Mouse (Mus musculus): ENCODE results near the gene Mier2. TPM values are rescaled to one million over a fixed set of nuclear protein-coding genes. Genes with fewer than 3 reads are reported as not detected.

The Mier2 gene
- polyA plus RNA-seq, 1 experiment = 40.1 TPM

- Histone ChIP-seq H3K27ac (ENCODE audit: insufficient read depth, low read length) (no peak overlapping the region), H3K9ac (ENCODE audit: low read depth, poor library complexity, severe bottlenecking) (no peak overlapping the region)
- TF ChIP-seq CTCF (IDR thresholded peaks at IDR 0.05; ENCODE audit: low read depth, low read length) = no peak
- TF ChIP-seq POLR2A (IDR thresholded peaks at IDR 0.05; ENCODE audit: insufficient read depth, low read length) = no peak
- no peak for TF ChIP-seq EP300 (IDR thresholded peaks at IDR 0.05; ENCODE audit: insufficient read depth, low read depth, low read length)
These were observed 19.4 kb upstream of the Mier2 start for GRCm38 (mm10) chr10:79574350-79574749.

GRCm38 (mm10) chr10:79573611-79574010 is 18.6 kb upstream of the Mier2 start:
- no peak overlapping the region for H3K4me3 ChIP-seq (ENCODE audit: low read depth, low read length)
- no peaks in the 10 kb centered on the region for H3K27me3 ChIP-seq (ENCODE audit: control insufficient read depth, insufficient read depth, low read length, poor library complexity, severe bottlenecking)
- no peaks in the 10 kb centered on the region for H3K36me3 ChIP-seq (ENCODE audit: control insufficient read depth, insufficient read depth, low read length, poor library complexity, severe bottlenecking)
- no peaks in the 10 kb centered on the region for H3K9me3 ChIP-seq (replicated peaks; ENCODE audit: control insufficient read depth, insufficient read depth, low read length, poor library complexity, severe bottlenecking)
- no peak overlapping the region for H3K27ac ChIP-seq (ENCODE audit: insufficient read depth, low read length)
- no peaks in the 10 kb centered on the region for H3K4me1 ChIP-seq (ENCODE audit: control insufficient read depth, insufficient read depth, low read length)
- no peak overlapping the region for H3K9ac ChIP-seq (ENCODE audit: low read depth, poor library complexity, severe bottlenecking)
- no peak for TF ChIP-seq EP300 (IDR thresholded peaks at IDR 0.05; ENCODE audit: insufficient read depth, low read depth, low read length)
- no peak for TF ChIP-seq CTCF (IDR thresholded peaks at IDR 0.05; ENCODE audit: low read depth, low read length)
- no peak for TF ChIP-seq POLR2A (IDR thresholded peaks at IDR 0.05; ENCODE audit: insufficient read depth, low read length)

More at GRCm38 (mm10) chr10:79574350-79574749, 19.4 kb upstream of the Mier2 start:
- H3K36me3 ChIP-seq (ENCODE audit: control insufficient read depth, insufficient read depth, low read length, poor library complexity, severe bottlenecking) = no peaks in the 10 kb centered on the region
- H3K4me1 ChIP-seq (ENCODE audit: control insufficient read depth, insufficient read depth, low read length) = no peaks in the 10 kb centered on the region
- H3K4me3 ChIP-seq (ENCODE audit: low read depth, low read length) = no peak overlapping the region
- H3K9me3 ChIP-seq (replicated peaks; ENCODE audit: control insufficient read depth, insufficient read depth, low read length, poor library complexity, severe bottlenecking) = no peaks in the 10 kb centered on the region
- H3K27me3 ChIP-seq (ENCODE audit: control insufficient read depth, insufficient read depth, low read length, poor library complexity, severe bottlenecking) = no peaks in the 10 kb centered on the region

GRCm38 (mm10) chr10:79571314-79571713 is 16.3 kb upstream of the Mier2 start:
- Histone ChIP-seq H3K9me3 (replicated peaks; ENCODE audit: control insufficient read depth, insufficient read depth, low read length, poor library complexity, severe bottlenecking) (no peaks in the 10 kb centered on the region), H3K27ac (ENCODE audit: insufficient read depth, low read length) (no peak overlapping the region), H3K4me3 (ENCODE audit: low read depth, low read length) (no peak overlapping the region), H3K36me3 (ENCODE audit: control insufficient read depth, insufficient read depth, low read length, poor library complexity, severe bottlenecking) (no peaks in the 10 kb centered on the region), H3K9ac (ENCODE audit: low read depth, poor library complexity, severe bottlenecking) (no peak overlapping the region), H3K27me3 (ENCODE audit: control insufficient read depth, insufficient read depth, low read length, poor library complexity, severe bottlenecking) (no peaks in the 10 kb centered on the region), H3K4me1 (ENCODE audit: control insufficient read depth, insufficient read depth, low read length) (no peaks in the 10 kb centered on the region)
- TF ChIP-seq POLR2A (IDR thresholded peaks at IDR 0.05; ENCODE audit: insufficient read depth, low read length) (no peak), EP300 (IDR thresholded peaks at IDR 0.05; ENCODE audit: insufficient read depth, low read depth, low read length) (no peak), CTCF (IDR thresholded peaks at IDR 0.05; ENCODE audit: low read depth, low read length) (no peak)

GRCm38 (mm10) chr10:79569921-79570320 is 14.9 kb upstream of the Mier2 start:
- no peaks in the 10 kb centered on the region for H3K27me3 ChIP-seq (ENCODE audit: control insufficient read depth, insufficient read depth, low read length, poor library complexity, severe bottlenecking)
- H3K27ac ChIP-seq (ENCODE audit: insufficient read depth, low read length) = no peak overlapping the region
- no peaks in the 10 kb centered on the region for H3K36me3 ChIP-seq (ENCODE audit: control insufficient read depth, insufficient read depth, low read length, poor library complexity, severe bottlenecking)
- no peaks in the 10 kb centered on the region for H3K4me1 ChIP-seq (ENCODE audit: control insufficient read depth, insufficient read depth, low read length)
- H3K9me3 ChIP-seq (replicated peaks; ENCODE audit: control insufficient read depth, insufficient read depth, low read length, poor library complexity, severe bottlenecking) = no peaks in the 10 kb centered on the region
- no peak overlapping the region for H3K9ac ChIP-seq (ENCODE audit: low read depth, poor library complexity, severe bottlenecking)
- TF ChIP-seq EP300 (IDR thresholded peaks at IDR 0.05; ENCODE audit: insufficient read depth, low read depth, low read length) (no peak), POLR2A (IDR thresholded peaks at IDR 0.05; ENCODE audit: insufficient read depth, low read length) (no peak)
- H3K4me3 ChIP-seq (ENCODE audit: low read depth, low read length) = no peak overlapping the region

GRCm38 (mm10) chr10:79559716-79560115 is 4.7 kb upstream of the Mier2 start:
- no peaks in the 10 kb centered on the region for H3K27me3 ChIP-seq (ENCODE audit: control insufficient read depth, insufficient read depth, low read length, poor library complexity, severe bottlenecking)
- TF ChIP-seq POLR2A (IDR thresholded peaks at IDR 0.05; ENCODE audit: insufficient read depth, low read length) (no peak), EP300 (IDR thresholded peaks at IDR 0.05; ENCODE audit: insufficient read depth, low read depth, low read length) (no peak), CTCF (IDR thresholded peaks at IDR 0.05; ENCODE audit: low read depth, low read length) (no peak)
- no peak overlapping the region for H3K4me3 ChIP-seq (ENCODE audit: low read depth, low read length)
- no peak overlapping the region for H3K27ac ChIP-seq (ENCODE audit: insufficient read depth, low read length)
- no peaks in the 10 kb centered on the region for H3K36me3 ChIP-seq (ENCODE audit: control insufficient read depth, insufficient read depth, low read length, poor library complexity, severe bottlenecking)
- no peaks in the 10 kb centered on the region for H3K4me1 ChIP-seq (ENCODE audit: control insufficient read depth, insufficient read depth, low read length)
- no peak overlapping the region for H3K9ac ChIP-seq (ENCODE audit: low read depth, poor library complexity, severe bottlenecking)
- H3K9me3 ChIP-seq (replicated peaks; ENCODE audit: control insufficient read depth, insufficient read depth, low read length, poor library complexity, severe bottlenecking) = no peaks in the 10 kb centered on the region

- H3K9ac ChIP-seq (ENCODE audit: low read depth, poor library complexity, severe bottlenecking) = no peak overlapping the region
- no peaks in the 10 kb centered on the region for H3K27me3 ChIP-seq (ENCODE audit: control insufficient read depth, insufficient read depth, low read length, poor library complexity, severe bottlenecking)
- H3K36me3 ChIP-seq (ENCODE audit: control insufficient read depth, insufficient read depth, low read length, poor library complexity, severe bottlenecking) = no peaks in the 10 kb centered on the region
- no peaks in the 10 kb centered on the region for H3K4me1 ChIP-seq (ENCODE audit: control insufficient read depth, insufficient read depth, low read length)
- H3K27ac ChIP-seq (ENCODE audit: insufficient read depth, low read length) = no peak overlapping the region
- H3K9me3 ChIP-seq (replicated peaks; ENCODE audit: control insufficient read depth, insufficient read depth, low read length, poor library complexity, severe bottlenecking) = no peaks in the 10 kb centered on the region
- TF ChIP-seq EP300 (IDR thresholded peaks at IDR 0.05; ENCODE audit: insufficient read depth, low read depth, low read length) (no peak), CTCF (IDR thresholded peaks at IDR 0.05; ENCODE audit: low read depth, low read length) (no peak), POLR2A (IDR thresholded peaks at IDR 0.05; ENCODE audit: insufficient read depth, low read length) (no peak)
- no peak overlapping the region for H3K4me3 ChIP-seq (ENCODE audit: low read depth, low read length)
These were observed 2.5 kb upstream of the Mier2 start for GRCm38 (mm10) chr10:79557496-79557895.

Measured in ES-Bruce4 (cell line).